Mouse (Mus musculus) forebrain, embryonic 16.5 days (tissue): ENCODE results near the gene Tubgcp3. TPM values are rescaled to one million over a fixed set of nuclear protein-coding genes. Genes with fewer than 3 reads are reported as not detected.

Experiments used
- ATAC-seq: fragments of 200-750 bp; cut with Nextera tagmentation; 2 replicates; pipeline ENCODE4 v1.8.0; 2017; ENCODE audit warnings: mild to moderate bottlenecking, moderate library complexity
- H3K27ac ChIP-seq: fragments of 300-500 bp; sonication (generic); 2 replicates; pipeline ENCODE4 v1.5.1; 2014; ENCODE audit warnings: low read length, control low read depth
- H3K27me3 ChIP-seq: fragments of 300-500 bp; sonication (generic); replicated peaks from 2 replicates; pipeline ENCODE4 v1.6.1; 2014; ENCODE audit warnings: low read length; ENCODE audit not compliant: control insufficient read depth, insufficient read depth
- H3K36me3 ChIP-seq: fragments of 300-500 bp; sonication (generic); 2 replicates; pipeline ENCODE4 v1.6.1; 2014; ENCODE audit not compliant: control insufficient read depth, insufficient read depth
- H3K4me1 ChIP-seq: fragments of 300-500 bp; sonication (generic); replicated peaks from 2 replicates; pipeline ENCODE4 v1.6.1; 2014; ENCODE audit warnings: low read length; ENCODE audit not compliant: control insufficient read depth, insufficient read depth
- H3K4me2 ChIP-seq: fragments of 300-500 bp; sonication (generic); 2 replicates; pipeline ENCODE4 v1.6.1; 2014; ENCODE audit warnings: mild to moderate bottlenecking, low read length, control low read depth
- H3K4me3 ChIP-seq: fragments of 300-500 bp; sonication (generic); replicated peaks from 2 replicates; pipeline ENCODE4 v1.5.1; 2014; ENCODE audit warnings: mild to moderate bottlenecking, low read length, control low read depth
- H3K9ac ChIP-seq: fragments of 300-500 bp; sonication (generic); replicated peaks from 2 replicates; pipeline ENCODE4 v1.6.1; 2014; ENCODE audit warnings: low read depth, low read length, control low read depth
- H3K9me3 ChIP-seq: fragments of 300-500 bp; sonication (generic); 2 replicates; pipeline ENCODE4 v1.6.1; 2016; ENCODE audit warnings: low read length; ENCODE audit not compliant: control insufficient read depth
- WGBS: fragments of 180-500 bp; shearing (Covaris S2); extraction: QIAGEN DNeasy Blood & Tissue Kit; methylation state at CpG from one replicate; pipeline ENCODE4 v1.1.7; 2014; 5-methylcytosine and 5-hydroxymethylcytosine counted together
- polyA plus RNA-seq: library from polyadenylated mRNA; unstranded; fragments of >200 nt; fragmentation: Nextera tagmentation; extraction: Ambion mirVana; gene quantifications from 2 replicates; pipeline ENCODE4 v1.2.1, GENCODE M21; 2015

Gene Tubgcp3
- polyA plus RNA-seq, 1 experiment from 2014 or later, result 43.9 TPM

- ATAC-seq, result no peak
- no peak overlapping the region for H3K4me2 ChIP-seq
- no peak overlapping the region for H3K4me3 ChIP-seq
- H3K4me1 ChIP-seq, result no peaks in the 10 kb centered on the region
- no peaks in the 10 kb centered on the region for H3K27me3 ChIP-seq
- H3K27ac ChIP-seq, result no peak overlapping the region
- H3K9me3 ChIP-seq, result no peaks in the 10 kb centered on the region
- H3K9ac ChIP-seq, result no peak overlapping the region
- peaks cover 18% of the 10 kb centered on the region for H3K36me3 ChIP-seq
- WGBS, result 91% methylated on average over 4 of the region's 4 CpGs
These were observed 23.1 kb downstream of the Tubgcp3 start for GRCm38 (mm10) chr8:12648951-12649350.

DNA sequence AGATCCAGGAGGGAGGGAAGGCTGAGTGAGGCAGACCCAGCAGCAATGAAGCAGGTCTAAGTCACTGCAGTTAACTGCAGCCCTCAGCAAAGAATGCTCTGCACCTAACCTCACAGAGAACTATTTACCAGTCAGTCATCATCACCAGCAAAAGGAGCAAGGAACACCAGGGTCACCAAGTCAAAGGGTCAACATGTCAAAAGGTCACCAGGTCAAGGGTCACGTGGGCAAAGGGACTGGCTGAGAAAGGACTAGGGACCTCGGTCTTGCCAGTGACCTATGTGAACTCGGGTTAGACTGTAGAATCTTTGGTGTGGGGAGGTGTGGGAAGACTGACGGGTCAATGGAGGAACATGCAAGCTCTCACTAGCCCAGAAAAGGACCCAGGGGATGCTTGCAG, 25.5 kb downstream of the Tubgcp3 start:
- whole genome bisulfite sequencing, result 80% methylated on average over 4 of the region's 4 CpGs
- Histone ChIP-seq H3K9me3 (no peaks in the 10 kb centered on the region), H3K9ac (no peak overlapping the region), H3K36me3 (peaks cover 8% of the 10 kb centered on the region), H3K4me2 (no peak overlapping the region), H3K27me3 (no peaks in the 10 kb centered on the region), H3K4me1 (no peaks in the 10 kb centered on the region), H3K4me3 (no peak overlapping the region), H3K27ac (no peak overlapping the region)
- no peak for ATAC-seq

DNA sequence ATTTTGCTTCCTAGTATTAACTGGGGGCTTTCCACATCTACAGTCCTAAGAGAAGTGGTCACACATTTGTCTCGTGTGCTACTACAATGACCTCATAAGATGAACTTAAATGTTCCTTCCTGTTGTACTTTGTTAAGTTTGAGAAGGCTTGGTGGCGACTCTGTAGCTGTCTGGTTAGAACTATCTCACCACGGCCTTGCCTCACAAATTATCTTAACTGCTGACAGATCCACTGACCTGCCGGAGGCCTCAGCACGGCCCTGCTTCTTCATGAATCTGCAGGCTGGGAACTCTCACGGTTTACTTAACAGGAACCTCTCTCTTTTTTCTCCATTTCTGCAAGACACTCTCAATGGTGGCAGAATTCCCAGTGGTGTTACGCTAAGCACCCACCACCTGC, 27.2 kb downstream of the Tubgcp3 start:
- Histone ChIP-seq H3K4me2 (no peak overlapping the region), H3K27me3 (no peaks in the 10 kb centered on the region), H3K4me3 (no peak overlapping the region), H3K9me3 (no peaks in the 10 kb centered on the region), H3K9ac (no peak overlapping the region), H3K4me1 (no peaks in the 10 kb centered on the region), H3K36me3 (peaks cover 10% of the 10 kb centered on the region), H3K27ac (no peak overlapping the region)
- no peak for ATAC-seq
- 79% methylated on average over 7 of the region's 7 CpGs for WGBS

DNA sequence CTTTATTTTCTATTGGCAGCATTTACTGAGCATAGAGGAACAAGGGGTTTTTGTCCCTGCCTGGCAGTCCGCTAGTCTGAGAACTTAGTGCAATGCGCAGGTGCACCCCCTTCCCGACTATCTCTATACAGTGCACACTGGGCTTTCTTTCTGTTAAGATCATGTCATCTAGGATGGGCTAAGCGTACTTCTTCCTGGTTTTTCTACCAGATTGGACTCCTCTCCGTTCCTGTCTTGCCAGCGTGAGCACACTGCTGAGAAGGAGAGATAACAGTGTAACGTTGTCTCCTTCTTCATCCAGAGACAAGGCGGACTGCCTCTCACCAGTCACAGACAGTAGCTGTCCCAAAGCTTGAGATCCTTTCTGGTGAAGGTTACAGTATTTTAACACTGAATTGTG, 27.7 kb downstream of the Tubgcp3 start:
- ATAC-seq, result no peak
- no peak overlapping the region for H3K4me3 ChIP-seq
- no peak overlapping the region for H3K9ac ChIP-seq
- no peaks in the 10 kb centered on the region for H3K9me3 ChIP-seq
- H3K4me1 ChIP-seq, result no peaks in the 10 kb centered on the region
- H3K27me3 ChIP-seq, result no peaks in the 10 kb centered on the region
- 88% methylated on average over 8 of the region's 8 CpGs for WGBS
- no peak overlapping the region for H3K27ac ChIP-seq
- no peak overlapping the region for H3K4me2 ChIP-seq
- H3K36me3 ChIP-seq, result peaks cover 14% of the 10 kb centered on the region

DNA sequence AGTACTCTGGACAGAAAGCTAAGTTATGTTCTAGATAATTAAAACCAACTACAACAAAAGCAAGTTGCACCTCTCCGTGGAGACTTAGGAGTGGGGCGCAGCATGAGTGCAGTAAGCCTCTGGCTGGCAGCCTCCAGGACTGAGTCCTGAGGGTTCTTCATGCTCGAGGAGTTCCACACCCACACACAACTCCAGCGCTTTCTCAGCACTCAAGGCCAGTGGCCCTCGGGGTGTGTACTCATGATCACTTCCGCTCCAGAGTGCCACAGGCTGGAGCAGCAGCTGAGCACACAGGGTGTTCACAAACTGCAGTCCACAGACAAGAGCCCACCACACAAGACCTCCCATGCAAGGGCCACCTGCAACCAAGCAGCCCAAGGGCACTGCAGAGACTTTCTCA, 30.5 kb downstream of the Tubgcp3 start:
- no peak overlapping the region for H3K4me2 ChIP-seq
- ATAC-seq, result no peak
- 92% methylated on average over 6 of the region's 6 CpGs for WGBS
- no peak overlapping the region for H3K9ac ChIP-seq
- H3K27ac ChIP-seq, result no peak overlapping the region
- no peaks in the 10 kb centered on the region for H3K27me3 ChIP-seq
- H3K36me3 ChIP-seq, result peaks cover 11% of the 10 kb centered on the region; the same call in 1 of the 2 replicates
- H3K4me3 ChIP-seq, result no peak overlapping the region
- H3K9me3 ChIP-seq, result no peaks in the 10 kb centered on the region
- no peaks in the 10 kb centered on the region for H3K4me1 ChIP-seq

- Histone ChIP-seq H3K27me3 (no peaks in the 10 kb centered on the region), H3K27ac (no peak overlapping the region), H3K36me3 (peaks cover 13% of the 10 kb centered on the region; the same call in 1 of the 2 replicates), H3K4me3 (no peak overlapping the region), H3K4me2 (no peak overlapping the region), H3K9ac (no peak overlapping the region), H3K9me3 (no peaks in the 10 kb centered on the region), H3K4me1 (no peaks in the 10 kb centered on the region)
- WGBS, result 95% methylated on average over 11 of the region's 11 CpGs
- ATAC-seq, result no peak
These were observed 33.6 kb downstream of the Tubgcp3 start for GRCm38 (mm10) chr8:12638446-12638845.

GRCm38 (mm10) chr8:12635366-12635765, 36.7 kb downstream of the Tubgcp3 start:
- H3K4me2 ChIP-seq, result no peak overlapping the region
- H3K4me1 ChIP-seq, result no peaks in the 10 kb centered on the region
- no peak overlapping the region for H3K9ac ChIP-seq
- no peak overlapping the region for H3K4me3 ChIP-seq
- WGBS, result 67% methylated on average over 2 of the region's 2 CpGs
- H3K9me3 ChIP-seq, result no peaks in the 10 kb centered on the region
- H3K27me3 ChIP-seq, result no peaks in the 10 kb centered on the region
- peak overlapping the region; percentile 1; the same call in 1 of the 2 replicates for H3K27ac ChIP-seq
- H3K36me3 ChIP-seq, result peaks cover 14% of the 10 kb centered on the region; the same call in 1 of the 2 replicates
- ATAC-seq, result peak; percentile 64

DNA sequence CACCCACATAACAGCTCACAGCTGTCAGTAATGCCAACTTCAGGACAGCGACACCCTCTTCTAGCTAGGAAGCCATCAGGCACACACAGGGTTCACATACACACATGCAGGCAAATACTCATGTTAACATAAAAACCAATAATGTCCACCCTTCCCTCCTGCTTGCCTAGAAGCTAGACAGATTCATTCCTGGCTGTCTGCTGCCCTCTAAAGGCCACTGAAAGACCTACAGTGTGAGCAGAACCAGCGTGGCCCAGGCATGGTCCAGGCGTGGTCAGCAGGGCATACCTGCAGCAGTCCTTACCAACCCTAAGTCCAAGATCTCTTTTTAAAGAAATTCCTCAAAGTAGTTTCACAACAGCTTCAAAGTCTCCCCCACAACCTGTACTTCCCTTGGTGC, 43.0 kb downstream of the Tubgcp3 start:
- Histone ChIP-seq H3K27me3 (no peaks in the 10 kb centered on the region), H3K9me3 (no peaks in the 10 kb centered on the region), H3K36me3 (peaks cover 4% of the 10 kb centered on the region; the same call in 1 of the 2 replicates), H3K4me1 (no peaks in the 10 kb centered on the region), H3K4me3 (no peak overlapping the region), H3K4me2 (no peak overlapping the region), H3K27ac (no peak overlapping the region), H3K9ac (no peak overlapping the region)
- WGBS, result 36% methylated on average over 3 of the region's 3 CpGs
- ATAC-seq, result peak; percentile 78

- ATAC-seq, result no peak
- Histone ChIP-seq H3K4me3 (no peak overlapping the region), H3K27me3 (no peaks in the 10 kb centered on the region), H3K4me2 (no peak overlapping the region), H3K36me3 (peaks cover 18% of the 10 kb centered on the region), H3K9me3 (0 out of 2 replicates have a peak, but pooled peaks cover 2% of the 10 kb centered on the region), H3K9ac (no peak overlapping the region), H3K27ac (no peak overlapping the region), H3K4me1 (no peaks in the 10 kb centered on the region)
- 70% methylated on average over 5 of the region's 5 CpGs for WGBS
These were observed 46.2 kb downstream of the Tubgcp3 start for GRCm38 (mm10) chr8:12625890-12626289.
